Mouse (Mus musculus) heart, postnatal 0 days (tissue): ENCODE measurements at regions not wholly inside any gene's neighbourhood (a gene's known extent, or its start where the extent isn't known, plus 50 kb on each side); places are given as distances from the start of the nearest gene placed in this dataset.

Source experiments
- CTCF ChIP-seq: IDR thresholded peaks from 2 replicates; pipeline ENCODE4 v1.5.1; 2016; ENCODE audit warnings: antibody characterized with exemption, control low read depth, low read depth
- EP300 ChIP-seq: IDR thresholded peaks from 2 replicates; pipeline ENCODE4 v1.6.1; 2016; ENCODE audit warnings: antibody characterized with exemption, low read depth

DNA sequence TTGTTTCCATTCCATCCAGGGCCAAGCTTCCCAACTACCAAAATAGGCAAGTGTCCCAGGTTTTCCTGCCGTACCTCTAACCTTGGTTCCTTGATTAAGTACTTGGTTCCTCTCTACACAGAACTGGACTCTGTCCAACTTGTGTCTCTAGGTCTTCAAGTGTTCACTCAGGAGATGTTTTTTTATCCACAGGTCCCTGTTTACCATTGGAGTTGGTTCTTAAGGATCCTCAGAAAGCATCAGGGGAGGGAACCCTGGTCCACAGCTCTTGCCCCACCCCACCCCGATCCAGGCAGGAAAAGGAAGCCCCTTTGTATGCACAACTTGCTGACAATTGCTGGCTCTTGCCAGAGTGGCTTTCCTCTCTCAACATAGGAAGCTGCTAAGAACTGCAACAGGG is 137.0 kb downstream of the Ly86 start:
- TF ChIP-seq EP300 (no peak; the same call in 1 of the 2 replicates), CTCF (no peak)
